Mouse (Mus musculus): ENCODE measurements around the gene Gbp6.
"Not testable (repeated sequence)": the region's sequence is repeated elsewhere in the genome, so short reads cannot be mapped to it uniquely, and the experiment has no call there.

Gene Gbp6

GRCm38 (mm10) chr5:105293226-105294165 is at the start of gene Gbp6, which contains the start of gene Gm43302:
Gene Gbp6, minus strand, starts transcription at chr5:105293698.
Gene Gm43302, minus strand, starts transcription at chr5:105293695.
- peak; percentile 67 to 79 for DNase-seq

GRCm38 (mm10) chr5:105341281-105341680 is 47.8 kb upstream of the Gbp6 start:
- no peak for DNase-seq

GRCm38 (mm10) chr5:105322543-105322942 is 29.0 kb upstream of the Gbp6 start:
- peak; percentile 32 to 54 for DNase-seq

- DNase-seq: no peak
Observed at GRCm38 (mm10) chr5:105310941-105311340, 17.4 kb upstream of the Gbp6 start.

GRCm38 (mm10) chr5:105309148-105309547 is 15.7 kb upstream of the Gbp6 start:
- not testable (repeated sequence) for DNase-seq

GRCm38 (mm10) chr5:105306946-105307345 is 13.4 kb upstream of the Gbp6 start:
- not testable (repeated sequence) for DNase-seq

- DNase-seq: no peak
Observed at GRCm38 (mm10) chr5:105306159-105306581, 12.7 kb upstream of the Gbp6 start.

GRCm38 (mm10) chr5:105305671-105306070 is 12.2 kb upstream of the Gbp6 start:
- not testable (repeated sequence) for DNase-seq

GRCm38 (mm10) chr5:105301963-105302362 is 8.5 kb upstream of the Gbp6 start:
- no peak for DNase-seq

- no peak for DNase-seq
Observed at GRCm38 (mm10) chr5:105301531-105301930, 8.0 kb upstream of the Gbp6 start.

- no peak for DNase-seq
Observed at GRCm38 (mm10) chr5:105295746-105296145, 2.2 kb upstream of the Gbp6 start.

- no peak for DNase-seq
Observed at GRCm38 (mm10) chr5:105292492-105292891, 1.0 kb downstream of the Gbp6 start.

- DNase-seq: not testable (repeated sequence)
Observed at GRCm38 (mm10) chr5:105290921-105291320, 2.6 kb downstream of the Gbp6 start.

- not testable (repeated sequence) for DNase-seq
Observed at GRCm38 (mm10) chr5:105260673-105261072, 32.8 kb downstream of the Gbp6 start.

GRCm38 (mm10) chr5:105252491-105252890 is 41.0 kb downstream of the Gbp6 start:
- DNase-seq: no peak

GRCm38 (mm10) chr5:105244741-105245140 is 48.8 kb downstream of the Gbp6 start:
- not testable (repeated sequence) for DNase-seq

GRCm38 (mm10) chr5:105240982-105241381 is 52.5 kb downstream of the Gbp6 start:
- peak; percentile 48 to 69 for DNase-seq

- peak; percentile 8 to 10 for DNase-seq
Observed at GRCm38 (mm10) chr5:105239483-105240047, 53.9 kb downstream of the Gbp6 start, which contains the start of gene Gbp10. Gene Gbp10, minus strand, starts transcription at chr5:105239533.

- not testable (repeated sequence) for DNase-seq
Observed at GRCm38 (mm10) chr5:105238402-105238801, 55.1 kb downstream of the Gbp6 start.

- not testable (repeated sequence) for DNase-seq
Observed at GRCm38 (mm10) chr5:105236040-105236439, 57.5 kb downstream of the Gbp6 start.

Data from cerebellum, postnatal 14 days (tissue).